Mouse (Mus musculus): Measurements from ENCODE around the gene Fkbp8.

- TF ChIP-seq CTCF (IDR thresholded peaks at IDR 0.05; ENCODE audit: borderline replicate concordance, control insufficient read depth, extremely low read depth, insufficient read depth, low read length, poor library complexity), result no peak
- no peak for TF ChIP-seq POLR2A (IDR thresholded peaks at IDR 0.05; ENCODE audit: control insufficient read depth, extremely low read depth, insufficient read depth, low read length, poor library complexity)
These were observed 32.3 kb upstream of the Fkbp8 start for GRCm38 (mm10) chr8:70495001-70495770.

Data from thymus, adult 2 months (tissue).